Mouse (Mus musculus) megakaryocyte, embryonic 14.5 days (primary cell): ENCODE results near the gene Fos. TPM values are rescaled to one million over a fixed set of nuclear protein-coding genes. Genes with fewer than 3 reads are reported as not detected.
A peak's percentile ranks its signal among the peaks of the same experiment; 100 is the strongest.

Source experiments
- H3K27me3 ChIP-seq: replicated peaks from 2 replicates; pipeline ENCODE3; 2012; ENCODE audit warnings: inconsistent platforms
- H3K36me3 ChIP-seq: replicated peaks from 2 replicates; pipeline ENCODE3; 2012; ENCODE audit warnings: low read length, inconsistent platforms, mixed read lengths
- H3K4me1 ChIP-seq: 2 replicates; pipeline ENCODE4 v1.6.1; 2012; ENCODE audit warnings: inconsistent platforms
- H3K4me3 ChIP-seq: replicated peaks from 2 replicates; pipeline ENCODE3; 2012; ENCODE audit warnings: moderate library complexity, mild to moderate bottlenecking, inconsistent platforms
- H3K9me3 ChIP-seq: 2 replicates; pipeline ENCODE4 v1.6.1; 2012; ENCODE audit warnings: inconsistent platforms
- FLI1 ChIP-seq: IDR thresholded peaks from 2 replicates; pipeline ENCODE4 v1.6.1; 2012; ENCODE audit warnings: low read length, inconsistent platforms, mixed read lengths
- GATA1 ChIP-seq: IDR thresholded peaks from 3 replicates; pipeline ENCODE4 v1.6.1; 2012; ENCODE audit warnings: mixed read lengths, low read length, inconsistent platforms, borderline replicate concordance
- polyA plus RNA-seq: library from polyadenylated mRNA; stranded (reverse); fragments of >175 nt; gene quantifications from 2 replicates; pipeline ENCODE4 v1.2.3, GENCODE M21; 2012; ENCODE audit warnings: low replicate concordance; ENCODE audit not compliant: insufficient read depth

The Fos gene
- polyA plus RNA-seq, result 57.8 and 223 TPM in 2 replicates

DNA sequence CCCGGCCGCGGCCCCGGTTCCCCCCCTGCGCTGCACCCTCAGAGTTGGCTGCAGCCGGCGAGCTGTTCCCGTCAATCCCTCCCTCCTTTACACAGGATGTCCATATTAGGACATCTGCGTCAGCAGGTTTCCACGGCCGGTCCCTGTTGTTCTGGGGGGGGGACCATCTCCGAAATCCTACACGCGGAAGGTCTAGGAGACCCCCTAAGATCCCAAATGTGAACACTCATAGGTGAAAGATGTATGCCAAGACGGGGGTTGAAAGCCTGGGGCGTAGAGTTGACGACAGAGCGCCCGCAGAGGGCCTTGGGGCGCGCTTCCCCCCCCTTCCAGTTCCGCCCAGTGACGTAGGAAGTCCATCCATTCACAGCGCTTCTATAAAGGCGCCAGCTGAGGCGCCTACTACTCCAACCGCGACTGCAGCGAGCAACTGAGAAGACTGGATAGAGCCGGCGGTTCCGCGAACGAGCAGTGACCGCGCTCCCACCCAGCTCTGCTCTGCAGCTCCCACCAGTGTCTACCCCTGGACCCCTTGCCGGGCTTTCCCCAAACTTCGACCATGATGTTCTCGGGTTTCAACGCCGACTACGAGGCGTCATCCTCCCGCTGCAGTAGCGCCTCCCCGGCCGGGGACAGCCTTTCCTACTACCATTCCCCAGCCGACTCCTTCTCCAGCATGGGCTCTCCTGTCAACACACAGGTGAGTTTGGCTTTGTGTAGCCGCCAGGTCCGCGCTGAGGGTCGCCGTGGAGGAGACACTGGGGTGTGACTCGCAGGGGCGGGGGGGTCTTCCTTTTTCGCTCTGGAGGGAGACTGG is at the start of gene Fos:
Fos (plus strand) TSS at position 410 of the 817 bp plus-strand sequence.
- no peak for TF ChIP-seq GATA1
- TF ChIP-seq FLI1, result no peak
- H3K9me3 ChIP-seq, result no peaks in the 10 kb centered on the region
- peaks cover 12% of the 10 kb centered on the region for H3K36me3 ChIP-seq
- H3K27me3 ChIP-seq, result peaks cover 75% of the 10 kb centered on the region
- H3K4me3 ChIP-seq, result peak within 1 kb of the TSS; percentile 93
- peaks cover 56% of the 10 kb centered on the region for H3K4me1 ChIP-seq

GRCm38 (mm10) chr12:85425721-85426120 is 48.0 kb upstream of the Fos start:
- Histone ChIP-seq H3K4me1 (peaks cover 36% of the 10 kb centered on the region), H3K27me3 (peaks cover 55% of the 10 kb centered on the region), H3K36me3 (no peaks in the 10 kb centered on the region), H3K4me3 (peak overlapping the region; percentile 13), H3K9me3 (no peaks in the 10 kb centered on the region)
- no peak for TF ChIP-seq FLI1
- TF ChIP-seq GATA1, result no peak

DNA sequence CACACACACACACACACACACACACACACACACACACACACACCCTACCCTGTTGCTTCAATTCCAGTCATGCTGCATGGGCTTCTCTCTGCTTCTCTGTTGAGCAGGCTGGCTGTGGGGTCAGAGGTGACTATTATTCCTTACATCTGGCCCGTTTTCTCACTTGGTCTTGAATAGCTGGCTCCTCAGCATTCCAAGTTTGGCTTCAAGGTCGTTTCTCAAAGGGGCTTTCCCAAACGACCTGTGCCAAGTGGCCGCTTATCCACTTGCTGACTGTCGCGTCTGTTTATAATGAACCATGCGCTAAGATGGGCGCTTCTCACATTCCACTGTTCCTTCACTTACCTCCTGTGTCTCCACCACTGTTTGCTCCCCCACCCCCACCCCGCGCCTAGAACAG is 47.6 kb upstream of the Fos start:
- Histone ChIP-seq H3K27me3 (peaks cover 55% of the 10 kb centered on the region), H3K36me3 (no peaks in the 10 kb centered on the region), H3K4me3 (no peak overlapping the region), H3K9me3 (no peaks in the 10 kb centered on the region), H3K4me1 (peaks cover 36% of the 10 kb centered on the region)
- TF ChIP-seq GATA1, result no peak
- TF ChIP-seq FLI1, result no peak

GRCm38 (mm10) chr12:85427802-85428201 is 45.9 kb upstream of the Fos start:
- peaks cover 36% of the 10 kb centered on the region for H3K4me1 ChIP-seq
- TF ChIP-seq FLI1 (no peak), GATA1 (no peak)
- H3K36me3 ChIP-seq, result no peaks in the 10 kb centered on the region
- no peaks in the 10 kb centered on the region for H3K9me3 ChIP-seq
- peaks cover 56% of the 10 kb centered on the region for H3K27me3 ChIP-seq
- H3K4me3 ChIP-seq, result no peak overlapping the region

DNA sequence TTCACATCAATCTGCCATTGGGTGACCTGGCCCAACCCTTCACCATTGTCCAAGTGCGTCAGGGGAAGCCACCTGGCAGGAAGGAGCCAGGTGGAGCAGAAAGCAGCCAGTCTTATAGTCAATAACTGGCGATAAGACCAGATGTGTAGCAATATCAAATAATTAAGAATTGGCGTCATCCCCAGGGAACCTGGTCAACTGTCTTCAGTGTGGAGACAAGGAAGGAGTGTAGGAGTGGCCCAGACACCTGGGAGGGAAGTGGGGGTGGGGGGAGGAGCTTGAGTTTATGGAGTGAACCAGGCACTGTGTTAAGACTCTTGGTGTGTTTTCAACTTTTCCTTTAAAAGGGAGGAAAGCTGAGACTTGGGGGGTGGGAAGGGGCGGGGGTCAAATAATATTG is 43.7 kb upstream of the Fos start:
- no peaks in the 10 kb centered on the region for H3K9me3 ChIP-seq
- no peaks in the 10 kb centered on the region for H3K36me3 ChIP-seq
- no peak overlapping the region for H3K4me3 ChIP-seq
- peaks cover 56% of the 10 kb centered on the region for H3K27me3 ChIP-seq
- peaks cover 20% of the 10 kb centered on the region for H3K4me1 ChIP-seq
- TF ChIP-seq GATA1 (no peak), FLI1 (no peak)

DNA sequence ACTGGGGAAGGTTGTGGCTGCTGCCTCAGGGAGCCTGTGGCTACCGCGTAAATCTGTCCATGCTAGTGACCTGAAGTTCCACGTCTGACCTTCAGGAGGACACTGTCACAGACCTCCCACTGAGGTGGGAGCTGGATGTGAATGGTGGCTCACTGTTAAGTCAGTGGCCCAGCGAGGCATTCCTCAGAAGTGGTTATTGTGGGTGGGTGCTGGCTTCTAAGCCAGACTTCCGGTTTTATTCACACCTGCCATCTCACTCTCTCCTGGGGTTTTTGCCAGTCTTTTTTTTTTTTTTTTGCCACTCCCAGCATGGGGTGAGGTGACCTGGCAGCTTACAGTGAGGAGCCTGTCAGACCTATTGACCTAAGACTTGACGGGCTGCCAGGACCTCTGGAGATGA is 43.3 kb upstream of the Fos start:
- H3K9me3 ChIP-seq, result no peaks in the 10 kb centered on the region
- TF ChIP-seq GATA1 (no peak), FLI1 (no peak)
- peaks cover 52% of the 10 kb centered on the region for H3K27me3 ChIP-seq
- H3K4me1 ChIP-seq, result peaks cover 15% of the 10 kb centered on the region
- H3K4me3 ChIP-seq, result no peak overlapping the region
- no peaks in the 10 kb centered on the region for H3K36me3 ChIP-seq

- H3K27me3 ChIP-seq, result peaks cover 58% of the 10 kb centered on the region
- no peaks in the 10 kb centered on the region for H3K9me3 ChIP-seq
- H3K36me3 ChIP-seq, result no peaks in the 10 kb centered on the region
- no peak overlapping the region for H3K4me3 ChIP-seq
- H3K4me1 ChIP-seq, result peaks cover 4% of the 10 kb centered on the region; the same call in 1 of the 2 replicates
- no peak for TF ChIP-seq GATA1
- no peak for TF ChIP-seq FLI1
Observed at GRCm38 (mm10) chr12:85433850-85434249, 39.8 kb upstream of the Fos start.

- no peak for TF ChIP-seq GATA1
- TF ChIP-seq FLI1, result no peak
- H3K27me3 ChIP-seq, result peaks cover 60% of the 10 kb centered on the region
- H3K9me3 ChIP-seq, result no peaks in the 10 kb centered on the region
- no peaks in the 10 kb centered on the region for H3K36me3 ChIP-seq
- H3K4me1 ChIP-seq, result peaks cover 4% of the 10 kb centered on the region; the same call in 1 of the 2 replicates
- no peak overlapping the region for H3K4me3 ChIP-seq
Observed at GRCm38 (mm10) chr12:85434526-85434925, 39.2 kb upstream of the Fos start.

DNA sequence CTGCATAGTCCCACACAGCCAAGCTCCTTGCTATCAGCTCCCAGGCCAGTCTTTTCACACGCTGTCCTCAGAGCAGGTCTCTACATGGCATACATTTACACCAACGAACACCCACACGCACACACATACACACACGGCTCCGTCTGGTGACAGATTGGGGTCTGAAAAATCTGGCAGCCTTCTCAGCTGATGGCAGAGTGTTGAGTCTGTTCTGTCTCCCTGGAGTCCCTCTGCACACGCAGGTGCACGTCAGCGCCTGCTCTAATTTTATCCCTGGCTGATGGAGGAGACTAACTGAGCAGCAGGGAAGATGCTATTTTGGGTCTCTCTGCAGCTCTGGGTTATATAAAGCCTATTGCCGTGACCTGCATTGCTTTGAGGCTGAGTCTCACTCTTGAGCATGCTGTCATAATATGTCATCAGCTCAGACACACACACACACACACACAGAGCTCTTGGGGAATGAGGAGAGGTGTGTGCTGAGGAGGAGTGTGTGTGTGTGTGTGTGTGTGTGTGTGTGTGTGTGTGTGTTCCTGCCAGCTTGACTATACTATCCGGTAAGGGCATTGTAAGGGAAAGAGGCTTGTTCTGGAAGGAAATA is 37.6 kb upstream of the Fos start:
- H3K4me1 ChIP-seq, result peaks cover 4% of the 10 kb centered on the region; the same call in 1 of the 2 replicates
- TF ChIP-seq FLI1 (no peak), GATA1 (no peak)
- H3K27me3 ChIP-seq, result peaks cover 52% of the 10 kb centered on the region
- H3K36me3 ChIP-seq, result no peaks in the 10 kb centered on the region
- no peaks in the 10 kb centered on the region for H3K9me3 ChIP-seq
- H3K4me3 ChIP-seq, result no peak overlapping the region

DNA sequence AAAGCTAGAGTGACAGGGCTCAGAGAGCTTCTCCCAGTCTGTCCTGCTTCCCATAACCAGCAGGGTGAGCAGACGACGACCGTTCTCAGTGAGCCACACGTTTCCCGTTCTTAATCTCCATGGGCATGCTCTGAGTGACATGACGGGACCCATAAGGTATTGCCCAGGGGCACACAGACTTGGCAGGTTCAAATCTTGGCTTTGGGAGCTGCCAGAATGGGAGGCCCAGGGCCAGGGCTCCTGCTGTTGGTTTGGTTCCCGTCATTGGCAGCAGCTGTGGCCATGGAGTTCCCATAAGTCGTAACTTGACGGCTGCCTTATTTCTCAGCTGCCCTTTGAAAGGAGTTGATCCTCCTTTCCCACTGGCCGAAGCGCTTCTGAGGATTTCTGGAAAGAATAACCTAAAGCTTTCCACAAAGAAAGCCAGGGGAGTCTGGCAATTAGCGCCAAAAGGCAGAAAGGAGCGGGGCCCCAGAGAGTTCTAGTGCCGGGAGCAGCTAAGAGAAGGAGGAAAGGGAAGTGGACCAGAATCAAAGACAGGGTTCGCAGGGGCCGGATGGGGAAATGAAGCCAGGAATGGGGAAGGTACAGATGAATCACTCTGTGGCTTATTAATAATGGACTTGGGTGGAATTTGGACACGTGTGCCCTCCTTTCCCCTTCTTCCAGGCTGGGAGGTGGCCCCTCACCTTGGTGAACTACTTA is 36.4 kb upstream of the Fos start:
- TF ChIP-seq FLI1 (no peak), GATA1 (no peak)
- H3K9me3 ChIP-seq, result no peaks in the 10 kb centered on the region
- H3K36me3 ChIP-seq, result no peaks in the 10 kb centered on the region
- no peak overlapping the region for H3K4me3 ChIP-seq
- H3K27me3 ChIP-seq, result peaks cover 51% of the 10 kb centered on the region
- H3K4me1 ChIP-seq, result peaks cover 4% of the 10 kb centered on the region; the same call in 1 of the 2 replicates
